Mouse (Mus musculus): ENCODE measurements around the gene Gm21974. TPM values are rescaled to one million over a fixed set of nuclear protein-coding genes. Genes with fewer than 3 reads are reported as not detected.
"Not testable (repeated sequence)": the region's sequence is repeated elsewhere in the genome, so short reads cannot be mapped to it uniquely, and the experiment has no call there.

Gm21974 gene
- total RNA-seq, 1 experiment from 2014 or later: not detected

DNA sequence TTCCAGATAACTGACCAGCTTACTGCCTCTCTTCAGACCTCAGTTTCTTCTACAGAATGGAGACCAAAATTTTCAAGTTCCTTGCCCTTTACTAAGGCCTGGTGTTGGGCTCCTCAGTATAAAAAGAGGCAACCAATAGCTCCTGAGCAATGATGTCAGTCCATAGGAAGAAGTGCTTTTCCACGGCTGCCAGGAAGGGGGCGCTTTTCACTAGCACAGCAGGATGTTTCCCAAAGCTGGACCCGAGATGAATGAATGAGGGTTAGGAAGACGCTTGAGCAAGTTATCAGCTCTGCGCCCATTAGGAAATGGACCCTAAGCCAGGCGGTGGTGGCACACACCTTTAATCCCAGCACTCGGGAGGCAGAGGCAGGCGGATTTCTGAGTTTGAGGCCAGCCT is 26.3 kb upstream of the Gm21974 start:
- no peak for ATAC-seq (replicated peaks; ENCODE audit: insufficient number of reproducible peaks, low FRiP score, low TSS enrichment, poor library complexity, severe bottlenecking)

DNA sequence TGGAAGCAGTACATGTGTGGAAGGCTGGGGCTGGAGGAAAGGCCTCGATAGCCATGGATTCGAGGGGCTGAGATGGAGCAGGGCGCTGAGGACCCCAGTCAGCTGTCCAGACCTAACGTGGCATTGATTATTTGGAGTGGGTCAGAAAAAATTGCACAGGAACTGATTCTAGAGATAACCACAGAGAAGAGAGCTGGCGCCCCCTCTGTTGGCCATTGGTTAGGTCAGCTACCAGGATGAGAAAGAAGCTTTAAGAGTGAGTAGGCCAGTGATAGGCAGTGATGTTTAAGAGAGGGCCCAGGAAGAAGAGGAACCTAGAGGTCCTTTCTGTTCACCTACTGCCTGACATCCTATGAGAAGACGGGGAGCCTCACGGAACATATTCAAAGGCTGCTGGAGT is 24.0 kb upstream of the Gm21974 start:
- ATAC-seq (replicated peaks; ENCODE audit: insufficient number of reproducible peaks, low FRiP score, low TSS enrichment, poor library complexity, severe bottlenecking): no peak

DNA sequence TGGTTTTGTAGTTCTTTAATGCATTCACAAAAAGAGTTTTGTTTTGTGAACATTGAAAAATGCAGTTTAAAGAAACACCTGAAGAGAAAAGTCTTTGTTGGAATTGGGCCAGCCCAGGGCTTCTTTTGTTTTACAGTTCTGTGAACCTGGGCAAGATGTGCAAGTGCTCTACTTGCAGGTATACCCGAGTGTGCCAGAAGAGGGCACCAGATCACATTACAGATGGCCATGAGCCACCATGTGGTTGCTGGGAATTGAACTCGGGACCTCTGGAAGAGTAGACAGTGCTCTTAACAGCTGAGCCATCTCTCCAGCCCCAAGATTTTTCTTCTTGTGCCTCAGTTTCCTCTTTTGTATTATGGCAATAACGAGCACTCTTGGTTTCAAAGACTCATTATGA is 22.9 kb upstream of the Gm21974 start:
- ATAC-seq (replicated peaks; ENCODE audit: insufficient number of reproducible peaks, low FRiP score, low TSS enrichment, poor library complexity, severe bottlenecking): no peak

DNA sequence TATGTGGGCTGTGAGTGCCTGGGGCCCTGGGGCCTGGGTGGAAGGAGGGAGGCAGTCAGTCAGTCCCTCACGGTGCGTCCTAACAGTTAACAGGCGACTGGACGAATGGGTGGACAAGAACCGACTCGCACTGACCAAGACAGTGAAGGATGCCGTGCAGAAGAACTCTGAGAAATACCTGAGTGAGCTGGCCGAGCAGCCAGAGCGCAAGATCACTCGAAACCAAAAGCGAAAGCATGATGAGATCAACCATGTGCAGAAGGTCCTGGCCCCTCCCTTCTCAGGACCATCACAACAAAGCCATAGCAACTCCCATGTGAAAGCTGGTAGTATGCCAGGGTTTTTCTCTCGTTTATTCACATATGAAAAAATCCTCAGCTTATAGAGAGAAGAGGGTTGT is 20.0 kb upstream of the Gm21974 start:
- no peak for ATAC-seq (replicated peaks; ENCODE audit: insufficient number of reproducible peaks, low FRiP score, low TSS enrichment, poor library complexity, severe bottlenecking)

DNA sequence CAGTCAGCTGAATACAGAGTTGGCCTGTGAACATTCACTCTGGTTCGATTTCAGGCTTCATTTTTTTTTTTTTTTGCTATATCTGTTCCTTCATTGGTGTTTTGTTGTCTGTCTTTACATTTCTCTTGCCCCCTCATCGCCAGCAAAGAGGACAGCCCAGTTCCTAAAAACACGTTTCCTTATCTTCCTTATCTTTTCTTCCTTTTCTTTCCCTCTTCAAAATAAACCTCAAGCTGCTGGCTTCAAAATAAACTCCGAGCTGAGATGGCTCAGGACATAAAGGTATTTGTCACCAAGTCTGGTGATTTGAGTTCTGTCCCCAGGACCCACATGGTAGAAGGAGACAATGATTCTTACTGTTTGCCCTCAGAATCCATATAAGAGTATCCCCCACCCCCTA is 17.7 kb upstream of the Gm21974 start:
- no peak for ATAC-seq (replicated peaks; ENCODE audit: insufficient number of reproducible peaks, low FRiP score, low TSS enrichment, poor library complexity, severe bottlenecking)

DNA sequence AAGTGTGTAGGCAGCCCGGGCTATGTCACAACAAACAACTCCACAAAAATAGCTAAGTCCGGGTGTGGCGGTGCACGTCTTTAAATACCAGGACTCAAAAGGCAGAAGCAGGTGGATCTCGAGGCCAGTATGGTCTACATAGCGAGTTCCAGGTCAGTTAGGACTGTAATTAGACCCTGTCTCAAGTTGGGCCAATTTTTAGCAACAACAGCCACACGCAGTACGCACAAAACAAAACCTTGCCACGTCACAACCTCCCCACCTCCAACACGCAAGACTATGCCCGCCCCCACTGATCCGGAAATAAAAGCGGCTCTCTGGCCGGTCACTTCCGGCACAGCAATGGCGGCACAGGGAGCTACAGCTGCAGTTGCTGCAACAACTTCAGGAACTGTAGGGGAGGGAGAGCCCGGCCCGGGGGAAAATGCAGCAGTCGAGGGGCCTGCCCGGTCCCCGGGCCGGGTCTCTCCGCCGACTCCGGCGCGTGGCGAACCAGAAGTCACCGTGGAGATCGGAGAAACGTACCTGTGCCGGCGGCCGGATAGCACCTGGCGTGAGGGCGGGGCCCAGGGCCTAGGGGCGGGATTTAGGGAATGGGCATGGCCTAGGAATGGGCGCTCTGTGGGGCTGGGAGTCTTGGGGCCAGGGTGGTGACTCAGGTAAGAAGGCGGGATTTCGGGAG is 17.1 kb upstream of the Gm21974 start, which contains the start of gene Kat8:
Gene Kat8, plus strand, starts transcription at position 327 of the 682 bp plus-strand sequence.
- ATAC-seq (replicated peaks; ENCODE audit: insufficient number of reproducible peaks, low FRiP score, low TSS enrichment, poor library complexity, severe bottlenecking): peak; percentile 99

DNA sequence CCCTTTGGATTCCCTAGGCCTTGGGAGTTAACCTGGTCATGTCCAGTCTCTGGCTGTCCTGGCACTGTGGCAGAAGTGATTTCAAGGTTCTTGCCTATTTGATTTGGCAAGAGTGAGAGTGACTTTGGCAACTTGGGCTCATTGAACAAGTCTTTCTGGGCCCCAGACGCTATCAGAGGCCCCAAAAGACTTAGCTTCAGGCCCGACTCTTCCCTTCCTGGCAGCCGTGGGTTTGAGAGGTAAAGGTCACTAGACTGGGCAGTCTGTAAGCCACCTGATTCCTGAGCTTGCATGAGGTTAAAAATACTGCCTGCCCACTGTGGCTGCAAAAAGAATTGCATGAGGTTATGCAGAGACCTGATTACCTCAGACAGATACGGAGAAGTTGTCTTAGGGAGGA is 13.4 kb upstream of the Gm21974 start:
- no peak for ATAC-seq (replicated peaks; ENCODE audit: insufficient number of reproducible peaks, low FRiP score, low TSS enrichment, poor library complexity, severe bottlenecking)

DNA sequence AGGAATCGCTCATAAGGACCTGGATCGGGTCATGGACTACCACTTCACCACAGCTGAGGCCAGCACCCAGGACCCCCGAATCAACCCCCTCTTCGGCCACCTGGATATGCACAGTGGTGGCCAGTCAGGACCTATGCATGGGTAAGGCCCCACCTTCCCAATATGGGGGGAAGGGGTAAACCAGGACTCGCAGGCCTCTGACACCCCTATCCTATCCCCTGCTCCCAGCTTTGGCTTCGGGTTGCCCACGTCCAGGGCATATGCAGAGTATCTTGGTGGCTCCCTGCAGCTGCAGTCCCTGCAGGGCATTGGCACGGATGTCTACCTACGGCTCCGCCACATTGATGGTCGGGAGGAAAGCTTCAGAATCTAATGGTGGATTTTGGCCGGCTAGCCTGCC is 12.7 kb upstream of the Gm21974 start:
- no peak for ATAC-seq (replicated peaks; ENCODE audit: insufficient number of reproducible peaks, low FRiP score, low TSS enrichment, poor library complexity, severe bottlenecking)

DNA sequence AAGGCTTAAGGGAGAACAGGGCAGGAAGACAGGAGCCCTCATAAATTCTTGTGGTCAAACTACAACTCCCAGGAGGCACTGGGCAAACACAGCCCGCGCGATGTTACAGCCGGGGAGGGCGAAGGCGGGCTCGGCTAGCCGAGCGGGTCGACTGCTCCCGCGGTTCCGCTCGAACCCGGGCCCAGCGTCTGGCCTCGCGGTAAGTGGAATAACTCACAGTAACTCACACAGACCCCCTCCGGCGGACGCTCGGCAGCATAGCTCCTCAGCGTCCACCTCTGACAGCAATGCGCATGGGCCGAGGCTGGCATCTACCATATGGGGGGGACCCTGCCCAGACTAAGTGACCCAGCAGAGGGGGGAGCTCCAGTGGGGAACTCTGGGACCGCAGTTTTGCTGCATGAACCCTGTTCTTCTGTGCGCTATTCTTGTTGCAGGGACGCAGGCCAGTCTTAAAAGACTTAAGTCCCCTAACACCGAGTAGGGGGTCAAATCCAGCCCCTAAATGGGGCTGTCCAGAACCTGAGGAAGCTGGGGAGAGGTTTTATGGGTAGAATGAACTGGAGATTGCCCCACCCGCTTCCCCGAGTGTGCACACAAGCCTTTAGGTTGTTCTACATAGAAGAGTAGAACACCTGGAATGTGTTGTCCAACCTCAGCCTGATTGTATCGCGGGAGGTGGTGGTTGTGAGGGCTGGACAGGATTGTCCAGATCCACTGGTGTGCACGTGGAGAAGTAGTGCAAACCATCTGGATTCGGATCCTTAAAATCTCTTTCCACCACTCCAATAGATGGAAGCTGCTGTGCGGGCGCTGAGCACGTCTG is 8.9 kb upstream of the Gm21974 start, which contains the start of gene Bckdk:
Gene Bckdk, plus strand, starts transcription at position 112 of the 826 bp plus-strand sequence.
- ATAC-seq (replicated peaks; ENCODE audit: insufficient number of reproducible peaks, low FRiP score, low TSS enrichment, poor library complexity, severe bottlenecking): peak; percentile 77

DNA sequence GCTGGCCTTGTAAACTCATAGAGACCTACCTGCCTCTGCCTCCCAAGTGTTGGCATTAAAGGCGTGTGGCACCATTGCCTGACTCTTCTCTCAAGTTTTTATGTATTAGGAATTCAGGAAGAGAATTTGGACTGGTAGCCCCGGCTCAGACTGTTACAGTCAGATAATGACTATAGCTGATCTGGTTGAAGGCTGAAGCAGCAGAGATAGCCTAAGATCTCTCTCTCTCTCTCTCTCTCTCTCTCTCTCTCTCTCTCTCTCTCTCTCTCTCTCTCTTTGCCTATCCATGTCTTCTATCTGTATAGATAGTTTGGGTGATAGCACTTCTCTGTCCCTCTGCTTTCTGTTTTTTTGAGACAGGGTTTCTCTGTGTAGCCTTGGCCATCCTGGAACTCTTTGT is 6.5 kb upstream of the Gm21974 start:
- ATAC-seq (replicated peaks; ENCODE audit: insufficient number of reproducible peaks, low FRiP score, low TSS enrichment, poor library complexity, severe bottlenecking): no peak

DNA sequence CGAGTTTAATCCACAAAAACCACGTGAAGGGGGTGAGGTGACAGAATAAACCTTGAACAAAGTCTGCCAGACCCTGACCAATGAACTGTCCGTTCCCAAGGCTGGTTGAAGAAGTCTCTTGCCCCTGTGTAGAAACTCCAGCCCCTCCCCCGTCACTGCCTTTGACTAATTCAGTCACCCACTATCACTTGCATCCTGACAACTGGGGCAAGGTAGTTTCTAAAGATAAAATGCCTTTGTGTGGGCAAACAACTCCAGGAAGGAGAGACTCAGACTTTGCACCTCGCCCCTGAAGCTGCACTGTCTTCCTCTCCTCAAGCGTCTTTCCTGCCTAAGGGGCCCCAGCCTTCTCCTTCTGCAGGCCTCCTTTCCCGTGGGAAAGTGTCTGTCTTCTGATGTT is 4.7 kb upstream of the Gm21974 start:
- no peak for ATAC-seq (replicated peaks; ENCODE audit: insufficient number of reproducible peaks, low FRiP score, low TSS enrichment, poor library complexity, severe bottlenecking)

DNA sequence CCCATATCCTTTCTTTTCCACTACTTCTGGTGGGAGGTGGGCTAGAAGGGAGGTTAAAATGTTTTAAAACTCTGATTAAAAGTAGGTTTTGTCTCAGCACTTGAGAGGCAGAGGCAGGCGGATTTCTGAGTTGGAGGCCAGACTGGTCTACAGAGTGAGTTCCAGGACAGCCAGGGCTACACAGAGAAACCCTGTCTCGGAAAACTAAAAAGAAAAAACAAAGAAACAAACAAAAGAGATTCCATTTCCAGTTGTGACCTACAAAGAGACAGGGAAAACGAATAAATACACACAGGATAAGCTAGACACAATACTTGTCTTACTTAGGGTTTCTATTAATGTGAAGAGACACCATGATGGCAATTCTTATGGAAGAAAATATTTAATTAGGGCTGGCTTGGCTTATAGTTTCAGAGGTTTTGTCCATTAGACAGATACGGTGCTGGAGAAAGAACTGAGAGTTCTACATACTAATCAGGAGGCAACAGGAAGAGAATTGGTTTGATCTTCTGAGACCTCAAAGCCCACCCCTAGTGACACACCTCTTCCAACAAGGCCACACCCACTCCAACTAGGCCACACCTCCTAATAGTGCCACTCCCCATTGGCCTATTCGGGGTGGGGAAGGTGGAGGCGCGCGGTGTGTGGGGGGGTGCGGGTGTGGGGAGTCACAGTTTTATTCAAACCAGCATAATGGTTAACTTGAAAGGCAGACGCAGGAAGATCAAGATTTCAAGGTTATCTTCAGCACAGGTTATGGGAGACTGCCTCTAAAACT is 3.1 kb upstream of the Gm21974 start:
- ATAC-seq (replicated peaks; ENCODE audit: insufficient number of reproducible peaks, low FRiP score, low TSS enrichment, poor library complexity, severe bottlenecking): no peak

DNA sequence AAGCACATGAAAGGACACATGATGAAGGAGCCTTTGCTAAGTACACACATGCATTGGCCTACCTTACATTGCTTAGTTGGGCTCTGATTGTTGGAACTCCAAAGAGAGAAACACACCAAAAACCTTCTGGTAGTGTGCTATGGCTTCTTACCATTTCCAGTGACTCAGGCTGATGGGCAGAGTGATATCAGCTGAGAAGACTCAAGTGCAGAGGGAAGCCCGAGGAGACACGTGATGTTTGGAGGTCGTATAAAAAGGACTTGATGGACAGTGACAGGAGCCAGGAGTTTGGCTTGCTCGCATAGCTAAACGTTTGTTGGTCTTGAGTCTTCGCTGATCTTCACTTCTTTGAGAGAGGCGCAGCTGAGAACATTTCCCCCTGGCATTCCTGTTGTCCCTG is 2.3 kb upstream of the Gm21974 start:
- no peak for ATAC-seq (replicated peaks; ENCODE audit: insufficient number of reproducible peaks, low FRiP score, low TSS enrichment, poor library complexity, severe bottlenecking)

DNA sequence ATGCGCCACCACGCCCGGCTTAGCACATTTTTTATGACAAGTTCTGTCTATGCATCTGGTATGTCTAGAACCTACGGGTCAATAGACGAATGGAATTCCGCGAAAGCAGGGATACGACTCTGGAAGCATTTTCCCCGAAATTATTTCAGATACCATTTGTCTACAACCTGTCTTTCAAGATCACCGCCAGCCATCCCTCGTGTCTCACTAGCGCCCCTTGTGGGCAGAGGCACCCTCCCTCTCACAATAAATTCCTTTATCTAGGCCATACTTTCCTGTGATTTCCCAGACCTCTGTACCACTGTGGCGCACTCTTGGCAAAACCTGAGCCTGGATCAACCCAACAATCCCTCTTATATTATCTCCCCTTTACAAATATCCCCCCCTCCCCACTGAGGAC is 1.1 kb upstream of the Gm21974 start:
- ATAC-seq (replicated peaks; ENCODE audit: insufficient number of reproducible peaks, low FRiP score, low TSS enrichment, poor library complexity, severe bottlenecking): 0 out of 2 replicates have a peak, but pooled peaks have one; percentile 30

DNA sequence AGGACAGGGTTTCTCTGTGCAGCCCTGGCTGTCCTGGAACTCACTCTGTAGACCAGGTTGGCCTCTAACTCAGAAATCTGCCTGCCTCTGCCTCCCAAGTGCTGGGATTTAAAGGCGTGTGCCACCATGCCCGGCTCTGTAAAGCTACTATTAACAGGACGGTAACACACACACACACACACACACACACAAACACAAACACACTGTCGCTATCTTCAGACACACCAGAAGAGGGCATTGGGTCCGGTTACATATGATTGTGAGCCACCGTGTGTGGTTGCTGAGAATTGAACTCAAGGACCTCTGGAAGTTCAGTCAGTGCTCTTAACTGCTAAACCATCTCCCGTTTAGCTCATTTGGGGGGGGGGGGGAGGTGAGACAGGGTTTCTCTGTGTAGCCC is 637 bp upstream of the Gm21974 start:
- not testable (repeated sequence) for ATAC-seq (replicated peaks; ENCODE audit: insufficient number of reproducible peaks, low FRiP score, low TSS enrichment, poor library complexity, severe bottlenecking)

DNA sequence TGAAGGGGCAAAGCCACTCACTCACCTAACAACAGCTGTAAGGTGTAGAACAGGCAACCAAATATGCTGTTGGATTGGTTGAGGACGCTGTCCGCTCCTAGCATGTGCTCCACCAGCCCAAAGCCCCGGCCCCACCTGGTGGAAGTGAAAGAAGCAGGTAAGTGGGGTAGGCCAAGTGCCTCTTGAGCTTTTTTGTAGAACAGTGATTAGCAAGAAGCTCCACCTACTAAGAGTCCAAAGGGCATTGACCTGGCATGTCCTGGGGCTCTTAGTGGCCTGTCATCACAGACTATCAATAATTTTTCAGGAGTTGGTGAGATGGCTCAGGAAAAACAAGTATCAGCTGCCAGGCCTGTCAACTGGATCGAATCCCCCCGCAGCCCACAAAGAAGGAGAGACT is 774 bp downstream of the Gm21974 start:
- ATAC-seq (replicated peaks; ENCODE audit: insufficient number of reproducible peaks, low FRiP score, low TSS enrichment, poor library complexity, severe bottlenecking): no peak

DNA sequence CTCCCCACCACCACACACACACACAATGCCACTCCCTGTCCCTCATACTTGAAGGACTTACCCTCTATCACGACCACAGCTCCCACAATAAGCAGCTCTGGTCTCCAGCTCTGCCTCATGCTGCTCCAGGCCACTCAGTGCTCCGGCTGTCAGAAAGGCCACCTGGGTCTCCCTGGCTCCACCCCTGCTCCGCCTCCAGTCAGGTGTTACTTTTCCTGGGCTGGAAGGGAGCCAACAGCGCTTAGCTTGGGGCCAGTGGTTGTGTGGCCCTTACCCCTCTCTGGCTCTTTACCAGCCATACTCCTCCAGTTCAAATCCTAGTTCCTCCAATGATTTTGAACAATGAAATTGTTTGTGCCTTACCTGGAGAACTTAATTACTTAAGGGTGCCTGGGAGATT is 4.5 kb downstream of the Gm21974 start, which contains the start of gene Prss53:
Gene Prss53, minus strand, starts transcription at position 173 of the 400 bp plus-strand sequence.
- no peak for ATAC-seq (replicated peaks; ENCODE audit: insufficient number of reproducible peaks, low FRiP score, low TSS enrichment, poor library complexity, severe bottlenecking)

DNA sequence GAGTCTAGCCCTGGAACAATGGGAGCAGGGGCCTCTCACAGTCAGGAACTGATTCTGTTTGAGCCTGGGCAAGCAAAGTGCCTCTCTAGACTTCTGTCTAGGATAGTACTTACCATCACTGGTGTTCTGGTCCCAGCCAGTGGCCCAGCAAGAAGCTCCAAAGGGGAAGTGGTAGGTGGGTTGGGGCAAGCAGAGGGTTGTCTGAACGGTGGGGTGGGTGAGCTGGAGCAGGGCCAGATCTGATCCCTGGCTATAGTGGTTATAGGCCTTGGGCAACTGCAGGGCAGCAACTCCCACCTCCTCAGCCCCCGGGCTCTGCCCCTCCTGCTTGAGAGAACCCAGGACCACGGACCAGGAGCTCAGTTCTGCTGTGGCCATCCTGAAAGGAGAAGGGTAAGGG is 6.4 kb downstream of the Gm21974 start:
- no peak for ATAC-seq (replicated peaks; ENCODE audit: insufficient number of reproducible peaks, low FRiP score, low TSS enrichment, poor library complexity, severe bottlenecking)

DNA sequence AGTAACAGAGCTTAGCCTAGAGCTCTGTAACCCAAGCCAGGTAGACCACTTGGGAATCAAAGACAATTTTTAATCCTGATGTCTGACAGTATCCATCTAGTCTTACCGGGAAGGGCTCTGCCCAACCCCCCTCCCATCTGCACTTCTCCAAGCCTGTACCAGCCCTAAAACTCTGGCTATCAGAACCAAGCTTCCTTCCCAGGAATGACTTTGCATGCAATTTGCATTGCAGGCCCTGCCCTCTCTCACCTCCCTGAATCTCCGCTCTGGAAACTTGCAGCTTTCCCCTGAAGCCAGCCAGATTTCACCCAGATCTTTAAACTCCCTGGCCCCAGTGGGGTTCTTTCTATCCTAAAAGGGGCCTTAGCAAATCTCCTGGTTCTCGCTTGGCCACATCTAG is 7.5 kb downstream of the Gm21974 start:
- no peak for ATAC-seq (replicated peaks; ENCODE audit: insufficient number of reproducible peaks, low FRiP score, low TSS enrichment, poor library complexity, severe bottlenecking)

Measured in monocyte, adult 5-6 weeks (primary cell).